Mouse (Mus musculus) midbrain, embryonic 13.5 days (tissue): ENCODE measurements at regions not wholly inside any gene's neighbourhood (a gene's known extent, or its start where the extent isn't known, plus 50 kb on each side); places are given as distances from the start of the nearest gene placed in this dataset.

ENCODE experiments used
- ATAC-seq: fragments of 200-750 bp; cut with Nextera tagmentation; 2 replicates; pipeline ENCODE4 v1.8.0; 2017; ENCODE audit warnings: mild to moderate bottlenecking, moderate TSS enrichment, moderate library complexity
- H3K27ac ChIP-seq: fragments of 300-500 bp; sonication (generic); 2 replicates; pipeline ENCODE4 v1.5.1; 2015; ENCODE audit warnings: inconsistent platforms, mild to moderate bottlenecking, moderate library complexity
- H3K27me3 ChIP-seq: fragments of 300-500 bp; sonication (generic); 2 replicates; pipeline ENCODE4 v1.6.1; 2015; ENCODE audit warnings: mild to moderate bottlenecking, inconsistent platforms
- H3K36me3 ChIP-seq: fragments of 300-500 bp; sonication (generic); 2 replicates; pipeline ENCODE4 v1.6.1; 2015; ENCODE audit warnings: mild to moderate bottlenecking, inconsistent platforms
- H3K4me1 ChIP-seq: fragments of 300-500 bp; sonication (generic); replicated peaks from 2 replicates; pipeline ENCODE4 v1.6.1; 2015; ENCODE audit warnings: inconsistent platforms
- H3K4me2 ChIP-seq: fragments of 300-500 bp; sonication (generic); replicated peaks from 2 replicates; pipeline ENCODE4 v1.6.1; 2015; ENCODE audit warnings: moderate library complexity, mild to moderate bottlenecking, inconsistent platforms
- H3K4me3 ChIP-seq: fragments of 300-500 bp; sonication (generic); replicated peaks from 2 replicates; pipeline ENCODE4 v1.5.1; 2015; ENCODE audit warnings: mild to moderate bottlenecking, inconsistent platforms
- H3K9ac ChIP-seq: fragments of 300-500 bp; sonication (generic); replicated peaks from 2 replicates; pipeline ENCODE4 v1.6.1; 2015; ENCODE audit warnings: mild to moderate bottlenecking, inconsistent platforms
- H3K9me3 ChIP-seq: fragments of 300-500 bp; sonication (generic); 2 replicates; pipeline ENCODE4 v1.6.1; 2016; ENCODE audit warnings: mild to moderate bottlenecking, inconsistent platforms
- WGBS: fragments of 180-500 bp; shearing (Covaris S2); methylation state at CpG from one replicate; pipeline ENCODE4 v1.1.7; 2015; 5-methylcytosine and 5-hydroxymethylcytosine counted together

DNA sequence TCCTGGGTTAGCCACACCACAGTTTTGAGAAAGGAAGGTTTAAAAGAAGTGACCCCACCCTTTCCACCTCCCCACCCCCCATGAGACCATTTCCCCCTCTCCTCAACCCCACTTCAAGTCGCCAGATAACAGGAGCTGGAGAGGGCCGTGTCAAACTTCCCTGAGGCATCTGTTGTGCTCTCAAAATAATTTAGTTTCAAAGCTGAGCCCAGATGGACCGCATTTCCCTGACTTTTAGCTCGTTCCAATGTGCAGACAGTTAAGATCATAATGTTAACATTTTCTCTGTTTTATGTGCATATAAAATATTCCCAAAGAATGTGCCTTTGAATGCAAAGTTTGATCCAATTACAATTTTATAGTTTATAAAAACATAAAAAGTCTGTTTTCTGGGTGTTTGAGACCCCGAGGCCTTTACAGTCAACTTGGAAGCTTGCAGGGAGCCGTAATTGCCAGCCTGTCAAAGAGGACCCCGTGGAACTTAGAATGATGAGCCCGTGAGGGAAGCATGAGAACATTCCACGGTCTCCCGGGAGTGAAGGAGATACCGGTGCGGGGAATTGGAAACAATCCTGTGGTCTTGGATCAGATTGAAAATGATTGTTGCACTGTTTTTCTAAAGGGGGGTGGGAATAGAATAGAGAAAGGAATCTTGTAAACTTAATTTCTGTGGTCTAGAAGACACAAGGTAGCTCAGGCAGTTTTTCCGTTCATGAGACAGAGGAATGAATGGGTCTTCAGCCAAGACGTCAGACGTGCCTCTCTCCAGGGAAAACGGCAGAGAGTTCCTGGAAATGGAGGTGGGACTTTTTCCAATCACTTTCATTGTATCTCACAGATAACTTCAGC, 903.3 kb downstream of the Mrps31 start:
- no peak overlapping the region for H3K4me3 ChIP-seq
- H3K36me3 ChIP-seq, result no peaks in the 10 kb centered on the region
- H3K4me1 ChIP-seq, result no peaks in the 10 kb centered on the region
- no peak overlapping the region for H3K9ac ChIP-seq
- no peak overlapping the region for H3K27ac ChIP-seq
- no peaks in the 10 kb centered on the region for H3K27me3 ChIP-seq
- H3K9me3 ChIP-seq, result 0 out of 2 replicates have a peak, but pooled peaks cover 2% of the 10 kb centered on the region
- no peak for ATAC-seq
- 89% methylated on average over 16 of the region's 16 CpGs for WGBS
- H3K4me2 ChIP-seq, result no peak overlapping the region

DNA sequence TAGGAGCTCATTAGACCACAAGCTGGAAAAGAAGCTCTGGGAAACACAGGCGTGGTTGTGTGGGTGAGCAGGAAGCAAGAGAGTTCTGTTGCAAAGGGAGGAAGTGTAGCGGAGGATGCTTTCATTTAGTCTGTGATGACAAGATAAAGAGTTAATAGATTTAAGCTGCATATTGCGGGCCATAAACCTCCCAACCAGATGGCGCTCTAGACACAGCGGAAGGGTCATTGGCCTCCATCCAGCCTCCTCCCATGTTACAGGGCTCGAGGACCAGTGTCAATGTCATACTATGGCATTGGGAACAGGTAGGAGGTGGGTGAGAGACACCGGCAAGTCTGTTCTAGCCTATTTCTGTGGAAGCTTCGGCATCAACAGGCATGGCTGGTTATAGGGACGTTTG, 908.4 kb downstream of the Mrps31 start:
- no peaks in the 10 kb centered on the region for H3K36me3 ChIP-seq
- H3K4me1 ChIP-seq, result no peaks in the 10 kb centered on the region
- no peak overlapping the region for H3K9ac ChIP-seq
- 65% methylated on average over 9 of the region's 9 CpGs for WGBS
- no peak overlapping the region for H3K4me2 ChIP-seq
- no peak for ATAC-seq
- no peak overlapping the region for H3K4me3 ChIP-seq
- no peak overlapping the region for H3K27ac ChIP-seq
- H3K9me3 ChIP-seq, result no peaks in the 10 kb centered on the region
- H3K27me3 ChIP-seq, result no peaks in the 10 kb centered on the region

DNA sequence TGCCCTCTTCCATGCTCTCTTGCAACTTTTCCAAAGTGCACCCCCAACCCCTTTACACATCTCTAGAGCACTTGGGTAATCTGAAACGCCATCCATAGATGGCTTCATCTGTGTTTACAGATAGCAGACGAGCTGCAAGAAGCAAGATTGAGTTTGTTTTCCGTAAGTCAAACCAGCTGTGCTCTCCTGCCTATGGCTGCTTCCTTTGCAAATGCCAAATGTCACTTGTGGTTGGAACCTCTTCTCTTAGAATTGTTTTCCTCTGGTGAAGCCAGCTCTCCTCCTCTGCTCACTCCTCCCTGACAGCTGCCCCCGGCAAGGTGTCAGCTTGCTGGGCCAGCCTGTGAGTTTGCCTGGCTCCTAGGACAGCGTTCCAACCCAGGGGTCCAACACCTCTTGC, 910.0 kb downstream of the Mrps31 start:
- H3K4me2 ChIP-seq, result no peak overlapping the region
- H3K9ac ChIP-seq, result no peak overlapping the region
- H3K36me3 ChIP-seq, result no peaks in the 10 kb centered on the region
- ATAC-seq, result no peak
- no peak overlapping the region for H3K27ac ChIP-seq
- no peaks in the 10 kb centered on the region for H3K4me1 ChIP-seq
- no peaks in the 10 kb centered on the region for H3K27me3 ChIP-seq
- H3K9me3 ChIP-seq, result no peaks in the 10 kb centered on the region
- 81% methylated on average over 5 of the region's 5 CpGs for WGBS
- no peak overlapping the region for H3K4me3 ChIP-seq

DNA sequence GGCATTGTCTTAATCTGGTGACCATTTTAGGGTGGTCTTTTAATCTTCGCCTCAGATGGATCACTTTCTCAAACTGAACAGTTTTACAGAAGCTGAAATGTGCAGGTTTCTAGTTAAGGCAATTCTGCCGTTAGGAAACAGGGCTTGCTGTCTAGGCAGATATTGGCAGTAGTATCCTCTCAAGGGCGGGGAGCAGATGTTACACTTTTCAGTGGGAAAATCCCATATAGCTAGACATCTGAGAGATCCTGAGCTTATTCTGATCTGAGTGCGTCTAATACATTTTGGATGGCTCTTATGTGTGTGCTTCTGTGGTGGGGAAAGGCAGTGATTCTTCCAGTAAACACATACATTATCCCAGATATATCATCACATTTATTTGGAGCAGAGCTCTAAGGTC, 916.1 kb downstream of the Mrps31 start:
- ATAC-seq, result no peak
- no peak overlapping the region for H3K4me3 ChIP-seq
- no peaks in the 10 kb centered on the region for H3K36me3 ChIP-seq
- no peak overlapping the region for H3K9ac ChIP-seq
- no peak overlapping the region for H3K4me2 ChIP-seq
- H3K4me1 ChIP-seq, result no peaks in the 10 kb centered on the region
- no peaks in the 10 kb centered on the region for H3K9me3 ChIP-seq
- no peaks in the 10 kb centered on the region for H3K27me3 ChIP-seq
- H3K27ac ChIP-seq, result no peak overlapping the region
- 83% methylated on average over 4 of the region's 4 CpGs for WGBS

DNA sequence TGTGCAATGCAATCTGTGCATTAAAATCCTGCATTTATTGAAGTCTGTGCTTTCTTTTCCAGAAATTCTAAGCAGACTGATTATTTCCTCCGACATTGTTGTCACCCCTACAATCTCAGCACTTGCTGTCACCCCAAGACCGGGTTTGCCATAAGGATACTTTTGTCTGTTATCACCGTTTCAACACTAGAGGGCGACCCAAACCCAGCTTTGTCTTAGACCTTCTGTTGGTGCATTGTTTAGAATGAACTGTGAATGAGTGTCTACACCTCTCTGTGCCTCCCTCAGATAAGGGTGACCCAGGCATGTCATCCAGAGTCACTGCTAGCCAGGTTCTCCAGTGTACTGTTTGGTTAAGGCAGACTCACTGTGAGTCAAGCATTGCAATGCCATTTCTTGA, 933.0 kb downstream of the Mrps31 start:
- Histone ChIP-seq H3K9me3 (no peaks in the 10 kb centered on the region), H3K27ac (no peak overlapping the region), H3K4me2 (no peak overlapping the region), H3K36me3 (no peaks in the 10 kb centered on the region), H3K4me1 (no peaks in the 10 kb centered on the region), H3K4me3 (no peak overlapping the region), H3K9ac (no peak overlapping the region), H3K27me3 (no peaks in the 10 kb centered on the region)
- WGBS, result 28% methylated on average over 4 of the region's 4 CpGs
- ATAC-seq, result no peak

DNA sequence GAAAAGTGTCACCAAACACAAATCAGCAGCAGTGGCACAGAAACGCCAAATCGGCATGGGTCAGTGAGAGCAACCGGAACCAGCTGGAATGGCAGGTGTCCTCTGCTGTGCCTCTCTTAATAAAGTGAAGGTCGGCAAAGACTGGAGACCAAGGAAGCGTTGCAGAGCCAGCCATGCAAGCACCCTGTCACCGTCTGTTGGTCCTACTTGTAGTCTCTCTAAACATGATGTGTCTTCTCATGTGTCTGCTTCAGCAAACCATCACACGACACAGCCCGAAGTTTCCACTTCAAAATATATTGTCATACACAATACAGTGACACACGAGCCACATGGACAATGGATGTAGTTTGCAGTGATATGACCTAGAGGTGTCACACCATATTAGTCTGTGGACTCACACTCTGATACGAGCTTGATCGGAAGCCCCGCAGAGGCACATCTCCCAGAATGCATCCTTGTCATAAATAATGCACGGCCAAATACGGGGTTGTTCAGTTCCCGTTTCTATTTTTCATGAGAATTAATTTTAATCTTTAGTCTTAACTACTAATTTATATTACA, 940.3 kb downstream of the Mrps31 start:
- Histone ChIP-seq H3K9ac (no peak overlapping the region), H3K4me2 (no peak overlapping the region), H3K4me1 (no peaks in the 10 kb centered on the region), H3K9me3 (no peaks in the 10 kb centered on the region), H3K27me3 (no peaks in the 10 kb centered on the region), H3K27ac (no peak overlapping the region), H3K36me3 (no peaks in the 10 kb centered on the region), H3K4me3 (no peak overlapping the region)
- WGBS, result 86% methylated on average over 15 of the region's 15 CpGs
- ATAC-seq, result no peak

DNA sequence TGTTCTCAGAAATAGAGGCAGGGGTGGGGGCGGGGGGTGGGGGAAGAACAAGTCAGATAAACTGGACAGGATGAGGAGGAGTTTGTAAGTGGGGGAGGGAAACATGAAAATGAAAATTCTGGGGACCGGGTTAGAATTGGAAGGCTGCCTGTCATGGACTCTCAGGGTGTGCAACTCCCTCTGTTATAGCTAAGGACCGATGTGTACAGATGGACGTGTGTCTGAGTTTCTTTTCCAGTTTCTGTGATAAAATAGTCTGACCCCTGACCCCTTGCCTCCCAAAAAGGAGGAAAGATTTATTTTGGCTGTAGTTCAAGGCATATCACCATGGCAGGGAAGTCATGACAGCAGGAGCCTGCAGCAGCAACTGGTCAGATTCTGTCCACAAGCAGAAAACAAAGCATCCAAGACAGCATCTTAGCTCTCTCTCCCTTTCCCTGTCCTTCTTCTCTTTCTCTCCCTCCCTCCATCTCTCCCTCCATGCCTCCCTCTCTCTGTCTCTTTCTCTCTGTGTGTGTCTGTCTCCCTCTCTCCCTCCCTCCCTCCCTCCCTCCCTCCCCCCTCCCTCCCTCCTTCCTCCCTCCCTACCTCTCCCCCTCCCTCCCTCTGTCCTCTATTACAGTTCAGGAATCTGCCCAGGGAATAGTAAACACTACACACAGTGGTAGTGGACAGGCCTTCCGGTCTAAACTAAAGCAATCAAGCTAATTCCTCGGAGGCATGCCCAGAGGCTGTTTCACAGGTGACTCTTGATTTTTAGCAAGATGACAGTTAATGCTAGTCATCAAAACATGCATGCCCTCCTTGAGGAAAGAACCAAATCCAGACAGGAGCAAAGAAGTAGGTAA, 941.3 kb downstream of the Mrps31 start:
- Histone ChIP-seq H3K4me3 (no peak overlapping the region), H3K9me3 (no peaks in the 10 kb centered on the region), H3K27me3 (no peaks in the 10 kb centered on the region), H3K4me1 (no peaks in the 10 kb centered on the region), H3K27ac (no peak overlapping the region), H3K4me2 (no peak overlapping the region), H3K36me3 (no peaks in the 10 kb centered on the region), H3K9ac (no peak overlapping the region)
- no peak for ATAC-seq
- 61% methylated on average over 6 of the region's 6 CpGs for WGBS

DNA sequence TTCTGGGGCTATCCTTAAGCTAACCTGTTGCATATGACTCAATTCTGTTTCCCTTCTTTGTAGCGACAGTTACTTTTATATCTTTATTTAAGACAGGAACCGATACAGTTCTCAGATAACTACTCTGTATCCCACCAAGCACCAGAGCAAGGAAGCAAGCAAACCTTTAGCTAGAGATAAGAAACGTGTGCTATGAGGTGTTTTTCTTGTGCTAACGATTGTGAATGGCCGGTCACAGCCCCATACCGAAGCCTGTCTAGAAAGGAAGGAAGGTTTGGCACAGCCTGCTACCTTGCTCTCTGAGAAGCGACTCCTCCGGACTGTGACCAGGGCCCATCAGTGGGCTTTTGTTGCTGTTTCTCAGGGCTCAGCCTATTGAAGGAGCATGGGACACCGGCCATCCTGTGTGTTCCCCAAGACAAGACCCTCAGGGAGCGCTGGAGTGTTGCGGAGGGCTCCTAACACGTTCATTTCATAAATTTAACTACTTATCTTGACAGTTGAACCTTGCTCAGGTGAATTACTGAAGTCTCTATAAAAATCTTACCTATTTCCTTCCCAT, 949.0 kb downstream of the Mrps31 start:
- Histone ChIP-seq H3K4me3 (no peak overlapping the region), H3K9ac (no peak overlapping the region), H3K9me3 (peaks cover 16% of the 10 kb centered on the region), H3K4me2 (0 out of 2 replicates have a peak overlapping the region, but pooled peaks have one; percentile 15), H3K27ac (peak overlapping the region; percentile 48; the same call in 1 of the 2 replicates), H3K27me3 (no peaks in the 10 kb centered on the region), H3K36me3 (no peaks in the 10 kb centered on the region), H3K4me1 (peaks cover 8% of the 10 kb centered on the region; the same call in 1 of the 2 replicates)
- 0 out of 2 replicates have a peak, but pooled peaks have one; percentile 27 for ATAC-seq
- 28% methylated on average over 12 of the region's 12 CpGs for WGBS

DNA sequence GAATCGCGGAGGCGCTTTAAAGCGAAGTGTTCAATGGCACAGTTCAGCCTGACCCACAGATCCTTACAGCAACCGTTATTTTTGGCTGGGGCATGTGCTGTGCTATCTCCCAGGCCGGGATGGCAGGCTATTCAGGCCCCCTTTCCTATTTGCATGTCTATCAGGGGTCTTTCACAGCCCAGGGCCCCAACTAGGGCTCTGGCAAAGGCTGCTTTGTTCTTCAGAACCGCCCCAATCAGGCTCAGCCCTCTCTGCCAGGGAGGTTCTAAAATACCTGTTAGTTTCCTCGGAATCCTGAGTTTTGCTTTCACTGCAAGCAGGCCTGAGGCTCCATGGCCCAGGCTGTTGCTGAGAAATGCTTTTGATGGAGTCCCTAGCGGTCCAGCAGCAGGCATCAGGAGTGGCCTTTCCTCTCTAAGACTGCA, 949.7 kb downstream of the Mrps31 start:
- Histone ChIP-seq H3K4me3 (no peak overlapping the region), H3K27me3 (no peaks in the 10 kb centered on the region), H3K4me1 (peaks cover 8% of the 10 kb centered on the region; the same call in 1 of the 2 replicates), H3K27ac (peak overlapping the region; percentile 68), H3K9ac (no peak overlapping the region), H3K9me3 (peaks cover 20% of the 10 kb centered on the region), H3K36me3 (no peaks in the 10 kb centered on the region), H3K4me2 (peak overlapping the region; percentile 17; the same call in 1 of the 2 replicates)
- ATAC-seq, result peak; percentile 92
- 2% methylated on average over 9 of the region's 9 CpGs for WGBS
